Mouse (Mus musculus) liver, adult 2 months (tissue): ENCODE results near the gene Pcbp2.

Experiments
- CTCF ChIP-seq: fragments of 200-500 bp; IDR thresholded peaks from 2 replicates; pipeline ENCODE4 v1.5.1; 2011; ENCODE audit warnings: low read depth, low read length, control low read depth
- POLR2A ChIP-seq: fragments of 200-500 bp; IDR thresholded peaks from 2 replicates; pipeline ENCODE4 v1.6.1; 2011; ENCODE audit warnings: low read length, control low read depth; ENCODE audit not compliant: insufficient read depth; ENCODE audit errors: extremely low read depth

- TF ChIP-seq CTCF (no peak), POLR2A (no peak)
Observed at GRCm38 (mm10) chr15:102423602-102424240, 46.6 kb upstream of the Pcbp2 start.
